Mouse (Mus musculus) heart, postnatal 0 days (tissue): ENCODE measurements around the gene Snrnp25.

Source experiments
- CTCF ChIP-seq: IDR thresholded peaks from 2 replicates; pipeline ENCODE4 v1.5.1; 2016; ENCODE audit warnings: antibody characterized with exemption, control low read depth, low read depth
- EP300 ChIP-seq: IDR thresholded peaks from 2 replicates; pipeline ENCODE4 v1.6.1; 2016; ENCODE audit warnings: antibody characterized with exemption, low read depth

- no peak for TF ChIP-seq CTCF
- no peak for TF ChIP-seq EP300
Measured at GRCm38 (mm10) chr11:32159176-32159575, 46.0 kb upstream of the Snrnp25 start.
